Mouse (Mus musculus) right cerebral cortex, postnatal 10 days (tissue): ENCODE results near the gene Aco1.

Source experiments
- DNase-seq, 2 experiments: peaks; one replicate each; pipeline ENCODE4 v3.0.0; 2021; ENCODE audit warnings: low spot score in 2 of 2

The Aco1 gene

GRCm38 (mm10) chr4:40217910-40218309, 75.0 kb downstream of the Aco1 start:
- DNase-seq: no peak

DNA sequence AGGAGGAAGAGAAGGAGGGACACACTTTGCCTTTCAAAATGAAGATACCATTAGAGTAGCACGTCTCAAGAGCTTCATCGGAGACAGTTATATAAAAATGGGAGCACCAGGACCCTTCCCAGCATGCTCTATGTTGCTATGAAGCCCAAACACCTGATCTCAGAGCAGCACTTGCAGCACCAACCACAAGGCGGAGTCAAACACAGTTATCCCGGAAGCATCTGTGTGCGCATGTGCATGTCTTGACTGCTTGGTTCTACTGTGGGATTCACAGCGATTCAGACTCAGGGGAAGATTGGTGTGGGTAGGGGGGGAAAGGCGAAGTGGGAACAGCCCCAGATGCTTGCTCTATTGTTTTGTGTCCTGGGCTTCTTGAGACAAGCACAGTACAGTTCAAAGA, 75.5 kb downstream of the Aco1 start:
- peak in 1 of 2 experiments; percentile 35 for DNase-seq

GRCm38 (mm10) chr4:40220437-40220836, 77.6 kb downstream of the Aco1 start:
- DNase-seq: no peak

- no peak for DNase-seq
Measured at GRCm38 (mm10) chr4:40221004-40221760, 78.3 kb downstream of the Aco1 start.

GRCm38 (mm10) chr4:40221876-40222585, 79.2 kb downstream of the Aco1 start:
- no peak for DNase-seq

DNA sequence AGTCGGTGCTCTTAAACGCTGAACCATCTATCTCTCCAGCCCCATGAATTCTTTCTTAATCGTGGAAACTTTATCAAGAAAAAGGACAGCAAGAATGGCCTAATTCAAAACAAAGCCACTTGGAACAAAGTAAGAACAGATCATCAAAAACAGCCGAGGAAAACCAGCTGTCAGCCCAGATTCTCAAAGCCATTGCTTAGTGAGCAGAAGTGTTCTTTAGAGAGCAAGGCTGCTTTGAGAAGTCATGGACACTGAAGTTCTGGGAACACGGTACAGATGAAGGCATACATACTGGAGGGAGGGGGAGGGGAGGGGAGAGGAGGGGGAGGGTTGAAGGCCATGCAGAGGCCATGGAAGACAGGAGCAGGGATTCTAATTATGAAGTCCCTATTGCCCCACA, 83.2 kb downstream of the Aco1 start:
- no peak for DNase-seq

- DNase-seq: no peak
Measured at GRCm38 (mm10) chr4:40227131-40227530, 84.2 kb downstream of the Aco1 start.

- no peak for DNase-seq
Measured at GRCm38 (mm10) chr4:40227886-40228285, 85.0 kb downstream of the Aco1 start.

DNA sequence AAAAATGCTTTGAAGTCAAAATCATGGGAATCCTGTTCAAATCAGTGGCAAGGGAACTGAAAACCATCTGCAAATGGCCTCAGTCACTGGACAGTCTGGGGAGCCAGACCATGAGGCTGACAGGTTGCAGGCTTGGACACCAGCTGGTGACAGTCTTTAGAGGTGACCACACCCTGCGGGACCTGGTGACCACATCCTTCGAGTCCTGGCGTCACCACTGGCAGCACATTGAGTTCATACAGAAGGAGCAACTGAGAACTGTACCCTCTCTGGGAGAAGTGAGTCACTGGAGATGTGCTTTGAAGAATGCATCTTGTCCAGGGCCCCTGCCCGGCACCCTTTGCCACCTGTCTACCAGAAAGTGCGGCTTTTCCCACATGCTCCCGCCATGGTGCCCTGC, 86.8 kb downstream of the Aco1 start:
- no peak for DNase-seq

DNA sequence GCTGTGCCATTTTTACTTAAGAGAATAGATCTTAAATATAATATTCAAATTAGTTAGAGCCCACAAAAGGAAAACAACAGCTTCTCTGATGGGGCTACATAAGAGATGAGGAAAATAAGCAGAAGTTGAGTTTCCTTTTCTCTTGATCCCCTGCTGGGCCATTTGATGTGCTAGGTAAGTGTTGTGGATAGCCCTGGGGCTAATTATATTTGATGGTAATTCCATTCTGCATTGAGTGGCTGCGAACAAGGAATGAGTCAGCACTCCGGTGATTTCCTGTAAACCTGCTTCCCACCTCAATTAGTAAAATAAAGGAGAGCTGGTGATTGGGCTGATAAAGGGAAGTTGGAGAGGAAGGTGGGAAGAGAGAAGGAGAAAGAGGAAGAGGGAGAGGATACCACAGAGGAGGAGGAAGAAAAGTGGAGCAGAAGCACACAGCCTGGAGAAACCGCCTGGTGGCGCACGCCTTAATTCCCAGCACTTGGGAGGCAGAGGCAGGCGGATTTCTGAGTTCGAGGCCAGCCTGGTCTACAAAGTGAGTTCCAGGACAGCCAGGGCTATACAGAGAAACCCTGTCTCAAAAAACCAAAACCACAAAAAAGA, 90.3 kb downstream of the Aco1 start:
- DNase-seq: no peak

- DNase-seq: no peak
Measured at GRCm38 (mm10) chr4:40234256-40234655, 91.4 kb downstream of the Aco1 start.

DNA sequence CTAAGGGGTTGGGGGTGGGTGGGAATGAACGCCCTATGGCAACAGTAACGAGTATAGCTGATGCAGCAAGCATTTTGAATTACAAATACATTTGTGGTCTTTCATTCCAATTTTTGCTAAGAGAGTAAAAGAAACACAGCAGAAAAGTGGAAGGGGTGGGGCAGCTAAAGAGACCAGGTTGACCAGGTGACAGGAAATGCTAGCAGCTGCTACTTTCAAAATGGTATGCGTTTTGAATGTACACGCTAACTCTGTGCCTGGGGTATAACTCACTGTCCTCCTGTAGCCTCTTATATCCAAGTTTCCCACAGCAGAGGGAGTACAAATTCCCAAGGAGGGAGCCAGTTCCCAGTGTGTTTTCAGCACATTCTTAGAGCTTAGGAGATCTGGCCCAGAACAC, 93.9 kb downstream of the Aco1 start:
- DNase-seq: no peak

GRCm38 (mm10) chr4:40238483-40239408, 95.9 kb downstream of the Aco1 start:
- DNase-seq: peak in 1 of 2 experiments; percentile 31

DNA sequence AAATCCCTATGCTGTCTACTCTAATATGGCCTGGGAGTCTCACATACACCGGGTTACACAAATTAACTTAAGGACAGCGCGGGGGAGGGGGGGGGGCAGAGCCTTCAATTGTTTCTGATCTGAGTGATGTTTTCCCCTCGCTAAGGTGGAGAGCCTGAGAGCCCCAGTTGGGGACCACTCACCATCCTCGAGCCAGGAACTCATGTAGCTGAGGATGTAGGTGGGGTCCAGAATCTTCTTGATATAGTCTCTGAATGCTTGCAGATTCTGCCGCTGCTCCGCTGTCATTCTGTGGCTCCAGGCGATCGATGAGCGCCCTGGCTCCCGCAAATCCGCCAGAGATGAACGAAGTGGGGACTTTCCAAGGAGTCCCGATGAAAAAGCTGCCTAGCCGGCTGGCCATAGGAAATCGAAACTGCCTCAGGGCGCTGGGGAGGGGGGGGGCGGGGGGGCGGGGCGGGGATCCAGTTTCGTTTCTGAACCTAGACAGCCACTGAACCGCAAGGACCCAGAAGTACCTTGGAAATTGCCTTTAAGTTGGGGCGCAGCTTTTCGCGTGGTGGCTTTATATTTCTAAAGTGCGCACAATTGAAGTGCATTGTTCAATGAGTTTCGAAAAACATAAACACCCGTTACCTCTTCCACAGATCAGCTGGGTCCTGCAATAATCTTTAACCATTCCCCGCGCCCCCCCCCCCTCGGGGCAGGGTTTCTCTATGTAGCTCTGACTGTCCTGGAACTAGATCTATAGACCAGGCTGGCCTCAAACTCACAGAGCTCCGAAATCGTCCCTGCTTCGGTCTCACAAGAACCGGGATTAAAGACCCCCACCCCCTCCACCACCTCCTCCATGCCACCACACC, 96.8 kb downstream of the Aco1 start, which contains the start of gene Ddx58:
Gene Ddx58, minus strand, starts transcription at position 420 of the 863 bp plus-strand sequence.
- DNase-seq: no peak

GRCm38 (mm10) chr4:40240272-40240744, 97.4 kb downstream of the Aco1 start:
- DNase-seq: no peak

DNA sequence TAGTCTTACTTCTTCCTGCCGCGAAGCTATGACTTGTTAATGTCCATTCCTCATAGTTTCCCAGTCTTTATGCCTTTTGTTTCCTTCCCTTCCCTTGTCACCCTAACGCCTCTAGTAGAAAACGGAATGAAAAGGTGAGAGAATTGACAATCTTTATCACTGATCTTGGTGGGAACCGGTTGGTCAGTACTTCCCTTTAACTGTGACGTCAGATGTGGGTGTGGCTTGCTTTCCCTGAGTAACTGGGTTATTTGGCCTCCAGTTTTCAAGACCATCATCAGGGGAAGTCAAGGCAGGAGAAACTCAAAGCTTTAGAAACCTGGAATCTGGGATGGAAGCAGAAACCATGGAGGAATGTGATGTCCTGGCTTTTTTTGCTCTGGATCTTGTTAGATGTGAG, 99.0 kb downstream of the Aco1 start:
- no peak for DNase-seq

DNA sequence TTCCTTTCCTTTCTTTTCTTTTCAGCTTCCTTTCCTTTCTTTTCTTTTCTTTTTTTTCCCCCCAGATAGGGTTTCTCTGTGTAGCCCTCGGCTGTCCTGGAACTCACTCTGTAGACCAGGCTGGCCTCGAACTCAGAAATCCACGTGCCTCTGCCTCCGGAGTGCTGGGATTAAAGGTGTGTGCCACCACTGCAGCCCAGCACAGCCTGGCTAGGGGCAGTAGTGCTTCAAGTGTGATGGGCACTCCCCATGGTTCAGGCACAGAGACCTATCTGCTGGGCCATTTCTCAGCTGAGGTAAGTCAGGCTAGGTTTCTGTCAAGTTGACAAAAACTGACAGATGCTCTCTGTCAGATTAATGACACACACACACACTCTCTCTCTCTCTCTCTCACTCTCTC, 100.1 kb downstream of the Aco1 start:
- no peak for DNase-seq

- DNase-seq: no peak
Measured at GRCm38 (mm10) chr4:40244035-40244434, 101.2 kb downstream of the Aco1 start.
